Mouse (Mus musculus) right cerebral cortex, adult 18-20 months (tissue): ENCODE results near the gene Tmed10.

Source experiments
- DNase-seq: peaks from one replicate; pipeline ENCODE4 v3.0.0; 2022; ENCODE audit warnings: mixed read lengths

Tmed10 gene

DNA sequence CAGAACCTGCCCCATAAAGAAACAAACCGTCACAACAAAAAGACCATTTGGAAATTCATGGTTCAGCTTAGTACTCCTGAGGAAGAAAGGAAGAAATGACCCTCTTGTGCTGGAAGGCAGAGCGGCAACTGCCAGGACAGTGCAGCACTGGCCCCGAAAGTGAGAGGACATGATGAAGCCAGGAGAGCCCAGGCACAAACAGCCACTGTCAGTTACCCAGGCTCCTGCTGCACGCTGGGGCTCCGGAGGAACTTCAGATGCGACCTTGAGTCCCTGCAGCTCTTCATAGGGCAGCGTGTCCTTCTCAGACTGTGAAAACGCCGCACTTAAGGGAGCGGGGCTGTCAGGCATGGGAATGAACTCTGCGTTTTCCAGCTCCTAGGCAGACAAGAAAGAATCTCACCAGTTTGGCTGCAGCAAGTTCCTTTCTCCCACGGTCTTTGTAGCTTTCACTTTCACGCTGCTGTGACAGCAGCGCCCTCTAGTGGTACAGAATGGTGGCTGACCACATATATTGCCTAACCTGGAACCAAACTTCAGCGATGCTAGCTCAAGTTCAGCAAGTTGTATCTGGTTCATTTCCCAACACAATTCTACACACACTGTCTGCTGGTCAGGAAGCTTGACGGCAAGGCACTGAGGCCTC is 69.3 kb downstream of the Tmed10 start:
- DNase-seq = peak; percentile 88

DNA sequence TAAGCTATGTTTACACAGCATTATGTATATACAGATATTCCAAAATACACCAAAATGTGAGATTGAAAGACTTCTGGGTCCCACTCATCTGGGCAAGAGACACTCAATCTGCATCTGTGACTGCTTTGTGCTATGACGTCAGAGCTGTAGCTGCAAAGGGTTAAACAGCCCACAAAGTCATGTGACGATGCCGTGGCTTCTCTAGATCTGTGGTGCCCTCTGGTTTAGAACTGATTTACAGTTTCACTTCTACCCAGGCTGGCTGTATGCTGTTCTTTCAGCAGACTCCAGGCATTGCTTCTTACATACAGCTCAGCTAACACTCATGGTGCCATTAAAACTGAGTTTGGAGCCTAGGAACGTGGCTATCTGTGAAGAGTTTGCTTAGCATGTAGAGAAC is 69.9 kb downstream of the Tmed10 start:
- DNase-seq = no peak

DNA sequence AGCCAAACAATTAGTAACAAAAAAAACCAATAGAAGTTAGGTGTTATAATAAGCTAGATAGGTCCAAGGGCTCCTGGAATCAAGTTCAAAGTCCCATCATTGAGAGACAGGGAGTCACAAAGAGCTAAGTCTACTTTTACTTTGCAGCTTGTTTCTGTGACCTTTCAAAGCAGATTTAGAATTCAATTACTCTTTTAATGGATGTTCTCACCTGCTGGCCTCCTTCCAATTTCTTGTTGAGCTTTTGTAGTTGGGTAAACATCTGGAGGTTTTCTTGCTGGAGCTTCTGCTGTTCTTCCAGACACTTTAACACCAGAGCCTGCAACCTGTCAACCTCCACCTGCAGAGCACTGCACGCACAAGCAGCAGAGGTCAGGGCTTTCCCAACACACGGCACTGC is 71.4 kb downstream of the Tmed10 start:
- no peak for DNase-seq

DNA sequence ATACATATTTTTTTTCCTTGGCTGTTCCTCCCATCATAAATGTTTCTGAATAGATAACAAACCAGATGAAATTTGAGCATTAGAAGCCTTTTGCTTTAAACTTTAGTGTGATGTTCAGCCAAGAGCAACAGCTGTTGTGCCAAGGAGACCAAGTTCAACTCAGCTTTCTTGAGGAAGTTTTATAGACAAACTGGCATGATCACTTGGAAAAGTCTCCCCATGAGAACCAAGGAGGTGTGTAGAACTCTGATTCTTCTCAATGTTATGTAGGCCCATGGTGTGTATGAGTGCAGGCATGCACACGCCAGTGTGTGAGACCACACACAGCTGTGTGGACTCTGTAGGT is 75.8 kb downstream of the Tmed10 start:
- no peak for DNase-seq

- no peak for DNase-seq
Measured at GRCm38 (mm10) chr12:85298127-85298834, 76.4 kb downstream of the Tmed10 start.

- DNase-seq = no peak
Measured at GRCm38 (mm10) chr12:85297345-85297997, 77.2 kb downstream of the Tmed10 start.

- DNase-seq = no peak
Measured at GRCm38 (mm10) chr12:85296915-85297314, 77.7 kb downstream of the Tmed10 start.

DNA sequence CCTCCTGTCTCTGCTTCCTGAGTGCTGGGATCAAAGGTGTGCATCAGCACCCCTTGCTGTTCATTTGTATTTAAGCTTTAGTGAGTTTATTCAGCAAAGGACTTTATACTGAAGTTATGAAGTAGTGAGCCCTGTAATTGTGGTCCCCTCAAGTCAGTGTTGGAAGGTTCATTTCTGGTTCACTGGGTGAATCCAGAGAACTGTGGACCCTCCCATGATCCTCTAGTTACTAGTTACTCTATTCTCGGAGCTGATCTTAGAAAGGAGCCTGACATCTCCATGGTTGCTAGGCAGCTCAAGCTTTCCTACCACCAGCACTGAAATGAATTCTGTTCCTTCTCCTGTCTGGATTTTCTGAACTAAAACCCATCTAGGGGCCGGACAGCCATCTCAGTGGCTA is 79.1 kb downstream of the Tmed10 start:
- DNase-seq = no peak

GRCm38 (mm10) chr12:85292906-85293305 is 81.7 kb downstream of the Tmed10 start:
- no peak for DNase-seq

GRCm38 (mm10) chr12:85292288-85292687 is 82.4 kb downstream of the Tmed10 start:
- no peak for DNase-seq

DNA sequence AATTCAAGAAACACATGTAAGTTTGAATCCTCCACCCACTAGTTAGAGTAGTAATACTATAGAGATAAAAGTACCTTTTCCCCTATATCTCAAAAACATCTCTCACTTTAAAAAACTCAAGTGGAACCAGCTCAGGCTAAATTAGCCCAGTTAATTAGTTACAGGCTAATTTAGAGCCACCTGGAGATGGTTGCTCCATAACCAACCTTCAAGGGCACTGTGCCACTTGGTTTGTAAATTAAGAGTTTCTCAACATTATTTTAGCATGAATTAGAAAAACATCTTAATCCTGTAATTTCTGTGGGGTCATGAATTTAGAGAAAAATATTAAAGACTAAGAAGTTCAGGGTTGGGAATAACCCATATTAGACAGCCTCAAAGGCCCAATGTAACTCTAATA is 83.1 kb downstream of the Tmed10 start:
- no peak for DNase-seq

- DNase-seq = no peak
Measured at GRCm38 (mm10) chr12:85290633-85291032, 84.0 kb downstream of the Tmed10 start.
